Mouse (Mus musculus): ENCODE measurements at regions not wholly inside any gene's neighbourhood (a gene's known extent, or its start where the extent isn't known, plus 50 kb on each side); places are given as distances from the start of the nearest gene placed in this dataset.

- no peaks in the 10 kb centered on the region for H3K36me3 ChIP-seq (replicated peaks)
- H3K4me3 ChIP-seq: no peak overlapping the region
- H3K4me1 ChIP-seq: no peaks in the 10 kb centered on the region
- no peak overlapping the region for H3K27ac ChIP-seq
- no peaks in the 10 kb centered on the region for H3K27me3 ChIP-seq (replicated peaks)
- ATAC-seq (replicated peaks): no peak
- no peak overlapping the region for H3K4me2 ChIP-seq
- WGBS: 90% methylated on average over 3 of the region's 3 CpGs
- no peak overlapping the region for H3K9ac ChIP-seq
- no peaks in the 10 kb centered on the region for H3K9me3 ChIP-seq
Observed at GRCm38 (mm10) chr11:94850129-94850528, 67.6 kb upstream of the Tmem92 start.

- H3K9ac ChIP-seq: no peak overlapping the region
- no peak overlapping the region for H3K4me2 ChIP-seq
- H3K9me3 ChIP-seq: no peaks in the 10 kb centered on the region
- no peaks in the 10 kb centered on the region for H3K36me3 ChIP-seq (replicated peaks)
- H3K27me3 ChIP-seq (replicated peaks): no peaks in the 10 kb centered on the region
- H3K4me3 ChIP-seq: no peak overlapping the region
- H3K27ac ChIP-seq: no peak overlapping the region
- no peak for ATAC-seq (replicated peaks)
- no peaks in the 10 kb centered on the region for H3K4me1 ChIP-seq
Observed at GRCm38 (mm10) chr11:94839133-94839532, 56.6 kb upstream of the Tmem92 start.

GRCm38 (mm10) chr11:94838140-94838539 lies 55.6 kb upstream of the Tmem92 start:
- H3K36me3 ChIP-seq (replicated peaks): no peaks in the 10 kb centered on the region
- ATAC-seq (replicated peaks): no peak
- no peak overlapping the region for H3K4me2 ChIP-seq
- no peak overlapping the region for H3K9ac ChIP-seq
- H3K4me3 ChIP-seq: no peak overlapping the region
- no peaks in the 10 kb centered on the region for H3K9me3 ChIP-seq
- H3K27me3 ChIP-seq (replicated peaks): no peaks in the 10 kb centered on the region
- 53% methylated on average over 3 of the region's 3 CpGs for WGBS
- H3K4me1 ChIP-seq: no peaks in the 10 kb centered on the region
- H3K27ac ChIP-seq: no peak overlapping the region

- Histone ChIP-seq H3K27ac (no peak overlapping the region), H3K9ac (no peak overlapping the region), H3K4me1 (no peaks in the 10 kb centered on the region), H3K36me3 (replicated peaks) (no peaks in the 10 kb centered on the region), H3K9me3 (no peaks in the 10 kb centered on the region), H3K27me3 (replicated peaks) (no peaks in the 10 kb centered on the region), H3K4me3 (no peak overlapping the region), H3K4me2 (no peak overlapping the region)
- ATAC-seq (replicated peaks): no peak
Observed at GRCm38 (mm10) chr11:94836347-94836746, 53.8 kb upstream of the Tmem92 start.

- 27% methylated on average over 13 of the region's 13 CpGs for WGBS
- no peak overlapping the region for H3K27ac ChIP-seq
- no peak for ATAC-seq (replicated peaks)
- H3K4me3 ChIP-seq: no peak overlapping the region
- no peaks in the 10 kb centered on the region for H3K9me3 ChIP-seq
- no peaks in the 10 kb centered on the region for H3K27me3 ChIP-seq (replicated peaks)
- no peaks in the 10 kb centered on the region for H3K36me3 ChIP-seq (replicated peaks)
- H3K4me2 ChIP-seq: no peak overlapping the region
- no peak overlapping the region for H3K9ac ChIP-seq
- H3K4me1 ChIP-seq: no peaks in the 10 kb centered on the region
Observed at GRCm38 (mm10) chr11:94832246-94832985, 49.9 kb upstream of the Tmem92 start.
